Mouse (Mus musculus) heart, adult 11 months (tissue): ENCODE results near the gene Epha2.

Experiments
- DNase-seq: peaks from one replicate; pipeline ENCODE4 v3.0.0; 2022

Epha2 gene

GRCm38 (mm10) chr4:141280471-141280870 lies 20.6 kb upstream of the Epha2 start:
- DNase-seq: no peak

DNA sequence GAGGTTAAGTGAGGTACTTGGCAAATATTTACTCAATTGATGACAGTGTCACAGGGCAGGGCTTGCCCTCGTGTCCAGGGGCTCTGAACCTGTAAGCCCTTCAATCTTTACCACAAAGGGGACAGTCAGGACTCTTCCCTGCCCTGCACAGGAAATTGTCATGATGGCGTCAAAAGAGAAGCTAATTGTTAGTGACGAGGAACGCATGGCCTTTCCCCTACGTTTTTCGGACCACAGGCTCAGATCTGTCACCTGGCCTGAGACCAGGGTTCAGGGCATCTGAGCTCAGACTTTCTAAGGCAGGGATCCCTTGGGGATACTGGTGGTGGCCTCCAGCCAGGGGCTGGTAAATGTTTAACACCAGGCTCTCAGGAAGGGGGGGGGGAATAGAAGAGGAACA lies 19.9 kb upstream of the Epha2 start:
- peak; percentile 91 for DNase-seq

DNA sequence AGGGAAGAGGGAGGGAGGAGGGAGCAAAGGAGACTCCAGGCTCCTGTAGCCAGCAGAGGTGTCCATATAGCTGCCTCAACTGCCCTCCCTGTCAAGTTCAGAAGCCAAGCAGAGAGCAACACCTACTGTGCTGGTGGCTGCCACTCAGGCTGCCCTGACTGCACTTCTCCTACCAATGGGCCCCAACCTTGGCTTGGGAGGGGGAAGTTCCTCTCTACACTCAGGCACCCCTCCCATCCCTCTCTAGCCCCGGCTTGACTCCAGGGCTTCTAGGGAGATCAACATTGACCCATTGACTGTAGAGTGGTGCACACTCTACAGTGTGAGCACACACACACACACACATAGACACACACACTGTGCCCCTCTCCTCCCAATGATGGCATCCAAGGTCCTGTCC lies 19.5 kb upstream of the Epha2 start:
- no peak for DNase-seq

GRCm38 (mm10) chr4:141282087-141282486 lies 19.0 kb upstream of the Epha2 start:
- DNase-seq: peak; percentile 92

DNA sequence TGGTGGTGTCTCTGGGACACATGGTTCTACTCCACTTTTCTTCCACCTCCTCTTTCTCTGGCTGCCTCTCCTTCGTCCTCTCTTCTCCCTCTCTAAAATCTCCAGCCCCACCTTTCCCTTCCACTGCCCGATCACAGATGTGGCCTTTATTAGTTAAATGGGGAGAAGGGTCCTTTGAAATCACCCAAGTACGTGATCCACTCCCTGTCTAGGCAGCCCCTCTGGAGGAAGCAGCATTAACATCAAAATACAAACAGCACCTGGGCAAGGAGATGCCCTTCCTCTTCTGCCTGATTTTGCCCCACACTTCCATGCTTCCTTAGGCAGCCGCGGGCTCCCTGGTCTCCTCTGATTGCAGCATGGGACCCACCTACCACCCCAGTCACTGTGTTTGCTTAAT lies 18.4 kb upstream of the Epha2 start:
- no peak for DNase-seq

GRCm38 (mm10) chr4:141283176-141283878 lies 17.7 kb upstream of the Epha2 start:
- DNase-seq: no peak

GRCm38 (mm10) chr4:141283879-141284411 lies 17.1 kb upstream of the Epha2 start:
- DNase-seq: no peak

DNA sequence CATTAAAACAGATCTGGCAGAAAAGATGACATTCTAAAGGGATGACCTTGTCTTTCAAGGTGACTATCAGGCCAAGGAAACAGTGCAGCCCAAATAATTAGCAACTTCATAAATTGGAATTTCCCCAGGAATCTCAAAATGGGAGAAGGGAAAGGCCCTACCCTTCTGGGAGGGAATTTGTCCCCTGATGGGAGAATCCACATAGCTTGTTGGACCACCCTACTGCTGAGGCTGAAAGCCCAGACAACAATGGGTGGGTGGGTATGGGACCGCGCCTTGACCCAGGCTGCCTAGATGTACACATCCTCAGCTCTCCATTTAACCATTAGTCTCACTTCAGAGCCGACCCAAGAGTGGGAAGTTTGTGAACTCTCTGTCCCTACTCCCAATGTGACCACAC lies 16.6 kb upstream of the Epha2 start:
- DNase-seq: no peak

DNA sequence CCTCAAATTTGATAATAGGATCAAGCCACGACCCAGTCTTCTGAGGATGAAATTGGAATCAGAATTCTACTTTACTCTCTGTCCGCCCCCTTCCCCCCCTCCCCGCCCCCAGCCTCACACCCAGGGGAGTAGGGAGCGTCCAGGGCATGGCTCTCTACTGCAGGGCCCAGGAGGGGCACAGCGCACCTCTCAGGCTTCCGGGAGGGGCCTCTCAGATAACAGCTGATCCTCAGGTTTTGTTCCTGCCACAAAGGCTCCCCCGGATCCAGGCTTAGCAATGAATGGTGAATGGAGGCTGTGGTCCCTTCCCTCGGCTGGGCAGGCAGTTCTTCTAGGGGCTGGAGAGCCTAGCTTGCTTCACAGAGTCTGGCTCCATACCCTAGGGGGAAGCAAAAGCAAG lies 15.9 kb upstream of the Epha2 start:
- DNase-seq: no peak

DNA sequence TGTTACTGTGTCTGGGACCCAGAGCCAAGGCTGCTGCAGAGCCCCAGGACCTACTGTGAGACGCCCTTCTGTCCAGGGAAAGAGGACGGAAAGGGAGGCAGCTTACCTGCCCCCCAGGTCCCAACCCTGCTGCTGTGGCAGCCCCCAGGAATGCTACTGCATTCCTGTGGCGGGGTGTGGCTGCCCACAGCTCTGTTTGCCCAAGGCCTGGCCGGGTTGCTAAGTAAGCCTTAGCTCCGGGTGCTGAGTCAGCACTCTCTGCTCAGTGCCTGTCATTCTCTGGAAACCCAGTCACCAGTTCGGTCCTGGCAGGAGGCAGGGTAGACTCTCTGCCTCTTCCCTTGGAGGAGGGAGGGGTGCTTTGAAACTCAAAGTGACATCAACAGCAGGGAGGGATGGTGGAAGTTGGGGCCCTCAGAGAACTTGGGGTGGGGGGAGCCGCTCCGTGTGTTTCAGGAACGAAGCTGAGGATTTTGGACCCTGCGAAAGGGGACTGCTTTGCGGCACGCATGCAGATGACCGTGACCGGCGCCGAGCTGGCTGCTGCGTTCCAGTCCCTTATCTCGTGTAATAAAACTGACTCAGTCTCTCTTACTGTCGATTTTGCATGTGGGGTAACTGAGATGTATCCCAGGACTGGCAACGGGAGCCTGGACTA lies 14.1 kb upstream of the Epha2 start:
- no peak for DNase-seq

DNA sequence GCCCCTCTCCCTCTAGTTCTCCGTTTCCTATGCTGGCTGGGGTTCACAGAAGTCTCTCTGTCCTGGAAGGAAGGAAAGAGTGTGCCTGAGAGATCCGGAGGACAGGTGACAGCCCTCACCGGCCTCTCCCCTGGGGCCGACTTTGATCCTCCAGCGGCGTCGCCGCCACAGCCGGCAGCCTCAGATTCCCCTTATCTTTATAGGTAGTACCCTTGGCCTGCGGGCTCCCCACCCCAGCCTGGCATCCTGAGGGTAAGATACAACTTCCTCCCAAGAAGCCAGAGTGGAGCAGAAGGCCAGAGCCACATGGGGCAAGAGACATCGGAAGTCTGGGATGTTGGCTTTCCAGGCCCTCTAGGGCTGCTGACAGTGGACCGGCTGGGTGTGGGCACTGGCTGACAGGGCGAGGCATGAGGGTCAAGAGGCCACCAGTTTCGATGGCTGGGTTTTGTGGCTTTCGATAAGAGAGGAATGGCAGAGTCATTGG lies 13.5 kb upstream of the Epha2 start:
- DNase-seq: no peak

DNA sequence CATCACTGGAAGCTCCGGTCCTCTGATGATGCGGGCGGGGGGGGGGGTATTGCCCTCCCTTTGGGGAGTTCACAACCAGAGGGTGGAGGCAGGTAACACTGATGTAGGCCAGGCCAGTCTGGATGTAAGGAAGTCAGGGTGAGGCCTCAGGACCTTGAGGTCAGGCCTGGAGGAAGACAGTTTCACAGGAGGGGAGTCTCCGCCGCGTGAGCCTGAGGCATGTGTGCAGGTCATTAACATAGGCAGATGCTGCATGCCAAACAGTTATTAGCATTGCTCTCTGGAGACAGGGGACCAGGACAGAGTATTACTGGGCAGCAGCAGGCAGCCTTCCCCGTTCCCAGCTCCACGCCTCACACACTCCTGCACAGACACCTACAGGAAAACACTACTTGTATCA lies 12.9 kb upstream of the Epha2 start:
- peak; percentile 94 for DNase-seq

DNA sequence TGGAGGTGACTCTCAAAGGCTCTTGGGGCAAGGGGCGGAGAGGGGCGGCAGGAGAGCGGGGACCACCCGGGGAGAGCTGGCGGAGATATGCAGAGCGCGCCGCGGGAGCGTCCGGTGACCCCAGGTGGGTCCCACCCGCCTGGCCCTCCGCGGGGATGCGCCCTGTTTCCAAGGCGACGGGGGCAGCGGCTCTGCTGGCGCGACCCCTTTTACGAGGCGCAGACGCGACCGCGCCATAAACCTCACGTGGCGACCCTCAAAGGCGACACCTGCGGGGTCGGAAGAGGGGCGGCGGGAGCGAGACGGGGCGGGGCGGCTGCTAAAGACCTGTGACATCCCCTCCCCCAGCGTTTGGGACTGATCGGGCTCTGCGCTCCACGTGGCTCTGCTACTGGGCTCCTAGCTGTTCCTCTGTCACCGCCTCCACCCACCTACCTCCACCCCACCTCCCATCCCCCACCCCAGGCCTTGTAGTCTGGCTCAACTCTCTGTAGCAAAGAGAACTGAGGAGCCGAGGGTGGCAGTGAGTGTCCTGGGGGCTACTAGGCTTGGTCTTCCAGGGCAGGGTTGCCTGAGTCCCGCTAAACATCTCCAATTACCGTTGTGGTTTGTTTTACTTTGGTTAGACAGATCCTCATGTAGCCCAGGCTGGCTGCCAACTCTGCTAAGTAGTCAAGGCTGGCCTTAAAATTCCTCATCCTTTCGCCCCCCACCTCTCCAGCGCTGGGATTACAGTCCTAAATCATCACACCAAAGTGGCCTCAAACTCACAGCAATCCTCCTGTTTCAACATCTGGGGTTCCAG lies 9.3 kb upstream of the Epha2 start:
- no peak for DNase-seq

DNA sequence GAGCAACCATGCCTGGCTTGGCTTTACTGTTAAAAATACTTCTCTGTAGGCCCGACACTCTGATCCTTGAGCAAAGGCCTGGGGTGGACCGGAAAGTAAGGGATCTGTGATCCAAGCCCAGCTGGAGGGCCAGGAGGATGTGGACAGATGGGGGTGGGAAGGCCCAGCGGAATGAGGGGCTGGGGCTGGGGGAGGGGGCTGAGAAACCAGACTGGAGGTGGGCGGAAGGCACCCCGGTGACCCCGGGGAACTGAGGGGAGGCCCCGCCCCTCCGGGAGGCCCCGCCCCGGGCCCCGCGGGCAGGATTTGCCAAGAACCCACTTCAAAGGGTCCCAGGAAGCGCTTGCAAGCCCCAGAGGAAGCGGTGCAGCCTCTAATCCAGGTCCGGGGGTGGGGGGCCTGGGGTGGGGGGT lies 5.3 kb upstream of the Epha2 start:
- no peak for DNase-seq

DNA sequence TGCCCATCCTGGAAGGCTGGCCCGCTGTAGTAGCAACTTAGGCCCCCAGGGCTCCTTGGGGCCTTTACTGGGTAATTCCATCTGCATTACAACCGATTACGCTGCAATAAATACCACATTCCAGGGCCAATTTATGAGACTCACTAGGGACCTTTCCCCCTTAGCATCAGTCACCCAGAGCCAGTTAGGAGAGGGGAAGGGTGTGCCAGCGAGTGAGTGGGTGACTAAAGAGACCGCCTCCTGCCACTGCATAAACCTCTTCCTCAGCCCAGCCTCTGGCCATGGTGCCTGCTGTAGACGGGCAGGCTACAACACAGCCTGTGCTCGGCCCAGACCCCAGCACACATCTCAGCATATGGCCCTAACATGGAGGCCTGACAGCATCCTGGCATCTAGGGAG lies 3.1 kb upstream of the Epha2 start:
- DNase-seq: no peak

GRCm38 (mm10) chr4:141299356-141299755 lies 1.7 kb upstream of the Epha2 start:
- DNase-seq: peak; percentile 96

DNA sequence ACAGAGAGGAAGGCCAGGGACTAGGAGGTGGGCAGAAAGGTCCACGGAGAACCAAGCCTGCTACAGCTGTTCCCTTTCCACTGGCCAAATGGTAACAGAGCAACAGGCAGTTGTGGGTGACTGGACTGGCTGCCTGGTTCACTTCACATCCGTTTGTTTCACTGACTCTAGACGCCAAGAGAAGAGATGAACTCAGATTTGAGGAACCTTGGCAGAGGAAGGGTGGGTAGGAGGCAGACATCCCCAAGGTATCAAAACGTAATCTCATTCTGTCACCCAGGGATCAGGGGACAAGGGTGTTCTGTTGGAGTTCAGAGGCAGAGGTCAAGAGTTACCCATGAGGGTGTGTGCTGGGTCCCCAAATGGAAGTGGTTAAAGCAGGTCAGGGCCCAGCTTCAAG lies 844 bp upstream of the Epha2 start:
- DNase-seq: no peak

DNA sequence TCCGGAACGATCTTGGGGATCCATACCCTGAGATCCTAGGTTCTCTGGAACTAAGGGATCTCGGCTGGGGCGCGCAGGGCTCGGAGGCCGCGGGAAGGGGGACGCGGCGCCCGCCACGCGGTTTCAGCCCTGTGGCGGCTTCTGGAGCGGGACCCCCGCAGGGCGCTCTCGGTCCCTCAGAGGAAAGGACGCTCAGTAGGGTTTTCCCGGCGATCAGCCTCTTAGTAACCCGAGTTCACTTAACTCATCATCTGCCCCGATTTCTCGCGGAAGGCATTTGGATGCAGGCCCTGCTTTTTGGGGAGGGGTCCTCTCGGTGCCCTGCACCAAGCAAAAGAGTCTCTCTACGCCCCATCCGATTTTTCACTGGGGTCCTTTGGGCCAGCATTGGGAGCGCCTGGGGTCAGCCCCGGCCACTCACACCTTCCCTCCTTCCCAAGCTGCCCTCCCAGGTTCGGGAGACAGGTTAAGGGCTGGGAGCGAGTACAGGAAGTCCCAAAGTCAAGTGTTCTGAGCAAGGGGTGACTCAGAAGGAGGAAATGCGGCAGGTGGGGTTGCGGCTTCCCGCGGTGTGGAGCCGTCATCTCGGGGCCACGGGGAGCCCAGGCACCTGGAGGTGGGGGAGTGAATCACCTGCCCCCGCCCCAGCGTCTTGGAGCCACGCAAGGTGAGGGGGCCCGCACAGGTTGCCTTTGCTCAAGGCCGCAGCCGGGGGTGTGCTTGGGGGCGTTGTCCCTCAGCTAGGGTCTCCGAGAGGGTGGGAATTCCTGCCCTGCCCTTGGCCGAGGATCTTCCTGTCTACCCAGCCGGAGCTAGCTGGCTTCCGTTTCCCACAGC lies 769 bp downstream of the Epha2 start:
- peak; percentile 95 for DNase-seq

DNA sequence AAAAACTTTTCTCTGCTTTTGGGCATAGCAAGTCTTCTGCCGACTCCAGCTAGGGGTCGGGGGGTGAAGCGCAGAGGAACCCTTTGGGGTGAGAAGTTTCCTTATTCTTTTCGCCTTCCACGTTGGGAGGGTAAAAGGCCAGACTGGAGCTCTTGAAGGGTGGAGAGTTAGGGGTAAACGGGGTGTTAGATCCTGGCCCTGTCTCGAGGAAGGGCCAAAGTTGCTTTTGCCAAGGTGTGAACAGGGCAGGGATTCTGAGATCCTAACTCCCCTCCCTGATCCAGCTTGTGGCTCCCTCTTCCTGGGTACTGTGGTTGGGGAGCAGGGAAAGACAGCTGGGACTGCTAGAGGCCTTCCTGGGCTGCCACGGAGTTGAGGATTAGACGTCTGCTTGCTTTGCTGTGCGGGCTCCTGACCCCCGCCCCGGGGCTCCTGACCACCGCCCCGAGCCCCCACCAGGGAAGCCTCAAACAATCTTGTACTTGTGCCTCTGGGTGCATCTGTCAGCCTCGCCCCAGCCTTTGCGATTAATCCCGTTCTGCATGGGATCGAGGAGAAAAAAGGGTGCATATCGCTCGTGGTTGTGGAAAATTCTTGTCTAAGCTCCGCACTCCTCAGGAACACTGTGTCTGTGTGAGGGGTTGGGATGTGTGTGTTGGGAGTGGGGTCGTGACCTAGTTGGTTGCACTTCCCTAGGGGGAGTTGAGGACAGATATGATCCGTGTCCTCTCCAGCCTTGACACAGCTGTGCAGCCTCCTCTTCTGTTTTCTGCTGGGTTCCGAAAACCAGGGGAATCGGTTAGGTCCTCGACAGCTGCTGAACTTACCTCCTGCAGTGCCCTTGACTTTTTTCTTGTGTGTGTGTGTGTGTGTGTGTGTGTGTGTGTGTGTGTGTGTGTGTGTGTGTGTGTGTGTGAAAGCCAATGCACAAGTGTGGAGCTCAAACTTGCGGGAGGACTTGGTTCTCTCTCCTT lies 1.7 kb downstream of the Epha2 start:
- no peak for DNase-seq

- no peak for DNase-seq
These were observed 2.6 kb downstream of the Epha2 start for GRCm38 (mm10) chr4:141303402-141304222.
